Mouse (Mus musculus) mouse trophoblast stem cell (cell line): ENCODE measurements around the gene Abhd10.

Source experiments
- in situ Hi-C, 2 experiments: fragments of 300-500 bp; cut with MseI, MboI; formaldehyde crosslinking; loops; 2 replicates in 1 of 2; 3 replicates in 1 of 2; pipeline ENCODE4 v1.15.1; 2025

The Abhd10 gene

DNA sequence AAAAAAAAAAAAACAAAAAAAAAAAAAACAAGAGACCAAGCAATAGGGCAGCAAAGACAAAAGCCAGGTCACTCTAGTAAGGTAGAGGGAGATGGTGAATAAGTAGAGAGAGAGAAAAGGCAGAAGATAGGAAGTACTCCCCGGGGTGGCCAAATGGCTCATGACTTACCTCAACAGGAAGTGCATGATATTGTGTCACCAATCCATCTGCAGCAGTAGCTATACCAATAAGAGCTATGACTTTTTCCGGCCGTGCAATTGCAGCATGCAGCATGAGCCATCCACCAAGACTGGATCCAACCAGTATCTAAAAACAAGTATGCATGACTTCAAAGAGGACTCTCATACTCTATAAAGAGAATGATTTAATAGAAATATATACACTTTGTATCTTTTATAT lies 6.0 kb downstream of the Abhd10 start:
- in situ Hi-C loops, result no loop called here

DNA sequence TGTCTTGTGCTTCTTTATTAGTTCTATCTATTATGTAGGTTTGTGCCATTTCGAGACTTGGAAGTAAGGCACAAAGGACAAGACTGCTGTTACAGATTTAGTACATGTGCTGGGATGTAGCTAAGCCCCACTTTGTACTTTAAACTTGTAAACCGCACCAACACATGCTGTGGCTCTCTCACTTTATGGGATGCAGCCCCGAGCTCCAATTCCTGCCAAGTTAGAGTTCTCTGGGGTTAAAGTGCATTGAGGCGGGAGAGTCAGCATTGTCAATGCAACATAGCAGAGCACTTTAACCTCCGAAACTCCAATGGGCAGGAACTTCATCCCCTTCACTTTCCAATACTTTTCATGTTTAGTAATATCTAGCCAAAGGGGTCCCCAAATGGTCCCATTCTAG lies 13.6 kb downstream of the Abhd10 start:
- in situ Hi-C loops, result no loop called here

DNA sequence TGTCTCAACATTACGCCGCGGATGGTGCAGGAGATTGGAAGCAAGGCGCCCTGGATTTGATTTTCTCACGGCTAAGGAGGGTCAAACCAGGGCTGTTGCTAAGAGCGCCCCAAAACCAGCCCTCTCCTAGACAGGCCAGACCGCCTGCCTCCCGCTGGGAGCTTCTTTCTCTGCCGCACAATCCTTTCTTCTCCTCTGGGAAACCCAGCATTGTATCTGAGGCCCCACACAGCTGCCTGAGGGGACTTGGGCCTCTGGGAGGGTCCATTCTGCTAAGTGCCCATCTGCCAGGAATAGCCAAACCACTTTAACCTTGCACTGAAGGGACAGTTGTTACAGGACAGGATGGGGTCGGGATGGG lies 18.0 kb downstream of the Abhd10 start:
- in situ Hi-C loops, result no loop called here

DNA sequence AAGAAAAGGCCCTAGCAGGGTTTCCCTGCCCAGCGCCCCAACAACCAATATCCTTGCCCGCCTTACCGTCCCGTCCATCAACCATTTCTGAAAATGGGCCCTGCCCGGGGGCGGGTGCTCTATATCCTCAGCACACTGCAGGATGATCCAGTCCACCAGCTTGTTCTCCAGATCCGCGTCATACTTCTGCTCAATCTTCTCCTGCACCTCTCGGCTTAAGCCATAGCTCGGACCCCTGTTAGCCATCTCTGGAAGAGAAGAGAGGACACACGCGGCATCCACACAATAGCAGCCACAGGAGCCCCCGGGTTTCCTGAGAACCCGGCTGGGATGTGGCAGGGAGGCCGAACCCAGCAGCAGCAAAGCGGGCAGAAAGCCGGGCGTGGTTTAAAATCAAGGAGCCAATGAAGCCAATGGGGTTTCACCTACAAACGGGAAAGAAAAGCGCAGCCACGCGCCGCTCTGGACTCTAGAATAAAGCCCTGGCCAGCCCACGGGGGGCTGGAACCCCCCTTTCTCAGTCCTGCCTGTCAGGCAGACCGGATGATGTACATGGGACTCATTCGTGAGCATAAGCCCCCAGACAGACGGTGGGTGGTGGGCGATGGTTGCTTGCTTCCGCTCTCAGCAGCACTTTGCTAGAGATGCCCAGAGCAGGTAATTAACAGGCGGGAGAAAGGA lies 18.6 kb downstream of the Abhd10 start, which contains the start of gene Tagln3:
Gene Tagln3 (minus strand): TSS at position 548 of the 681 bp plus-strand sequence.
- in situ Hi-C loops, result no loop called here

DNA sequence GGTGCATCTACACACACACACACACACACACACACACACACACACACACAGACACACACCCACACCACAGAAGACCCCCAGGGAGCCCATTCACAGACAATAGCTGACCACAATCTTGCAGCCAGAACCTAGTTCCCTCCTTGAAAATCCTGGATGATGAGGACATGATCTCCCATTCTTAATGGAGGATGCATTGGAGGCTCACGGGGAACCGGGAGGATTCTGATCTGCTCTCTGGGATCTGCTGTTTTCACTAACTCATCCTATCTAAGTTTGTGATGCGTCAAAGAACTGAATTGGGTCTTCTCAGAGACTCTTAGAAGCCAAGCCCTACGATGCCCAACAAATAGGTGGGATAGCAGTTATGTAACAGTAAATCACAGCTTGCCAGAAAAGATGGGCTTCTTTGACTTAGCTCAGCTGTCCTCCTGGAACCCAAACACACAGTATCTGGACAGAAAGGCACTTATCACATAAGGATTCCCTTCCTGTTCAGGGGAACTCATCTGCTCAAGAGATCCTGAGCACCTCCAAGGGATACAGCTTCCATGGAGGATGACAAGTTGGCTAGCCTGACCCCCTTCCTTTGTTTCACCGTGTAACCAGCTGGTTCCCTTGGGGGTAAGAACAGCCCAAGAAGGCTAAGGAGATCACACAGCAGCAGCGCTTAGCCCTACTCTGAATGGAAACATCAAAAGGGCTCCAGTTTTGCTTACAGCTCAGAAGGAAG lies 19.4 kb downstream of the Abhd10 start:
- in situ Hi-C loops, result no loop called here

DNA sequence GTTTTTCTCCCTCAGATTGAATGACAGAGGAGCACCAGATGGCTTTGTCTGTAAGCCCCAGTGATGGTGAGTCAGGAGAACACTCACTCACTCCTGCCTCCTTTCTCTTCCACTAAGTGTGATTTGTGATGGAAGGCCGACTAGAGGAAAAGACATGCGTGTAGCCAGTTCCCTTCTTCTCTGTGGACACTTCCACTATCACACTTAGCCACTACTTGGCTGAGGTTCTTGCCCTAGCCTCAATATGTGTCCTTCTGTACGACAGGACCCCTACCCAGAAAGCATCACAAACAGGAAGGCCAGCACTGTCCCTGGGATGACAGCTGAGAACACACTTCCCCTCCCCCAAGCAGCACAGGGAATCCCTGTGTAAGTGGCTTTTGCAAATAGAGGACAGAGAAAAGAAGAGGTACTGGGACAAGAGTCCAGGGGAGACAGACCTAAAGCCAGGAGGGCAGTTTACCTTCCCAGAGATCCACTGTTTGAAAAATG lies 20.2 kb downstream of the Abhd10 start:
- in situ Hi-C loops, result no loop called here

DNA sequence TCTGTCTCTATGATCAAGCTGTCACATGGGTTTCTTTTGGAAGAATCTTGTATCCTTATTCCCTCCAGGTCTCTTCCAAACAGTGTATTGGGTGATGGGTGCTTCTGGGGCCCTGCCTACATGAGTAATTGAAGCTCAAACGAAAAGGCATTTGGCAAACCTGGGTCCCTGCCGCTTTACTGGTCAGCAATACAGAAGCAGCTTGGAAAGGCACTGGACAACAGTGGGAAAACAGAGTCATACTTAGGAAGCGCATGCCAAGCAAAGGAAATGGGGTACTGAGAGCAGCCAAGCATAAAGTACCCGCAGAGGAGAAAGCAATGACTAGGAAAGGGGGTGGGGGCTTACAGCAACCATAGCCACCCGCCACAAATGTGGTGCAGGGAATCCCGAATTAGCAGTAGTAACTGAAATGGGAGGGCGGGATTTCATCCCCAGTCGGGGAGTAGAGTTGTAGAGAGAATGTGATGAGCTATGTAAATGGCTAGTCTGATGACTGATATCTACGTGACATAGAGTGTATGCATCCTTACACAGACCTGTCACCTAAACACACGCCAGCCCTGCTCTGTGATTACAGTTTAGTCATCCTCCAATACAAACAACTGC lies 22.6 kb downstream of the Abhd10 start:
- in situ Hi-C loops, result no loop called here

DNA sequence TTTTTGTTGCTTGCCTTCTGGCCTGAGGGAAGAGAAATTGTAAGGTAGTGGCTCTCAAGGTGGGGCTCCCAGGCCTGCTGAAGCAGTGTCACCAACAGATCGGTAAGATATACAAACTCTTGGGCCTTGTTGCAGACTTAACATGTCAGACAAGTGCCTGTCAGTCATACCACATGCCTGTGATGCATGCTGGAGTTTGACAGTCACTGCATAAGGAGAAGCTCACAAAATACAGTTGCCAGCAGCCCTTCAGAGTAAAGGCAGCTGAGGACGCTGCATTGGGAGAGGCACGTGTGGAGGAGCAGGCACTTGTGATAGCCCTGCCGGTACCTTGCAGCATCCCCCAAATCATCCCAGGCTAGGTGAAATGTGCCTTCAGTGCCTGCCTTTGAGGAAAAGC lies 24.5 kb downstream of the Abhd10 start:
- in situ Hi-C loops, result no loop called here

DNA sequence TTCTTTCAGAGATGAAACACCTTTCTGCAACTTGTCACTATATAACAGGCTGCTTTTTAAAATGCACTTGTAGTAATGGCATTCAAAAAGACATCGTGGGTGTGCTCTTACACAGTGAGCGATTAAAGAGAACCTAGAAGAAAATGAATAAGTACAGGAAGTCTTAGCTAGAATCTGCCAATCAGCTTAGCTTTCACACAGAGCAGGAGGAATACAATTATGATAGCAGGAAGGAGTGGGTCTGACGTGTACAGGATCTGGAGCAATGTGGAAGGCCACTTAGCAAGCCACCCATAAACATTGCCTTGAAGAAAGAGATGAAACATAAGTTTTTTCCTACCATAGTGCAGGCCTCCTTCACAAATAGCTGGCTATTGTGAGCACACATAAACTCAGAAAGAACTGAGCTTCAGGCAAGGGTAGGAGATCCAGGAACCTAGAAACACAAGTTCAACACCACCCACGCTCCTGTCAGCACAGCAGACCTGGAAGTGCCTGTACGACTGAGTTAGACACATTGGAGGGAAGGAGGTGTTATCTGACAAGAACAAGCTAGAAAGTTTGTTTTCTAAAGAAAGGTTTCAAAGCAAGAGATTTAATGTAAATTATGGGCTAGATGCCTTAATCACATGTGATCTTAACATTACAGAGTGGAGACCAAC lies 28.1 kb downstream of the Abhd10 start:
- in situ Hi-C loops, result no loop called here

DNA sequence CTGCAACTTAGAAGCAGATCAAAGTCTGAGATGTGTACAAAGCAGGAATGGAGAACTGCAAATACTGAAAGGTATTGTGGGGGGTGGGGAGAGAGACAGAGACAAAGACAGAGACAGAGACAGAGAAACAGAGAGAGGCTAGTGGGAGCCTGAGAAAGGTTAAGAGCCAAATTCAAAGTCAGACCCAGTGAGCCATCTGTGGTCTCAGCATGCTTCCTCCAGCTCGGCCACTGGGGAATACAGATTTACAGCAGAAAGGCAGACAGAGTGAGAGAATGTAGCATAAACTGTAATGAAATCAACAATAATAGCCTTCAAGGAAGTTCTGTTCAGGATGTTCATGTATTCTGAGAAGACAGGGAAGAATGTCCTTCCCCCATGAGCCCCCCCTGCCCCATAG lies 28.9 kb downstream of the Abhd10 start:
- in situ Hi-C loops, result no loop called here

DNA sequence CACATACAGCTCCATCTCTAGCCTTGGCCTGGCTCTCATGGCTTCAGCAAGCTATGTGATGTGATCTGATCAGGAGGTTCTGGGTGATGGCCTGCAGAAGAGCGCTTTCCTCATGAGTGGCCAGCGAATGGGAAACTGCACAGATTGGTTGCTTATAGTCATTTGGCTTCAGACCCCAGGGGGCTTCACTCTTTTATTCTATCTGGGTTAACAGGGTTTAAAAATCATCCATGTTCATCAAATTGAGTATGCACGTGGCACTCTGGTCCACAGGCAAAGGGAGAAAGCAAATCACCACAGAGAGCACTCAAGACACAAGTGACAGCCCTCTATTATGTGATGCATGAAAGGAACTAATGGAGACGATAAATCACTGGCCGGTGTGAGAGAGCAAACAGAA lies 29.5 kb downstream of the Abhd10 start:
- in situ Hi-C loops, result no loop called here

DNA sequence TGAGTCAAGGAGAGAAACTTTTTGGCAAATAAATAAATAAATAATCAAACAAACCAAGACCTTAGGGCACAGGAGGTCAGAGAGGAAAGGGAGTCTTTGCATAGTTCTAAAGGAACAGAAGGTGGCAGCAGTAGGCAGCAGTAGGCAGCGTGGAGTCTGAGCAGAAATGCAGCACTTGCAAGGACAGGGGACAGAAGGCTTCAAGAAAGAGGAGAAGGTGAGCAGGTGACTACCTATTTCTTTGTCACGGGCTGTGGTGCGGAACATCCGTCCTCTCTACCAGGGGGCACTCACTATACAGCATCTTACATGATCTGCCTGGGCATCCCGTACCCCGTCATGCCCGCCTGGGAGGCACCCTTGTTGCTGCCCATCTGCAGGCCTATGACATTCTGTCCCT lies 31.5 kb downstream of the Abhd10 start:
- in situ Hi-C loops, result no loop called here

DNA sequence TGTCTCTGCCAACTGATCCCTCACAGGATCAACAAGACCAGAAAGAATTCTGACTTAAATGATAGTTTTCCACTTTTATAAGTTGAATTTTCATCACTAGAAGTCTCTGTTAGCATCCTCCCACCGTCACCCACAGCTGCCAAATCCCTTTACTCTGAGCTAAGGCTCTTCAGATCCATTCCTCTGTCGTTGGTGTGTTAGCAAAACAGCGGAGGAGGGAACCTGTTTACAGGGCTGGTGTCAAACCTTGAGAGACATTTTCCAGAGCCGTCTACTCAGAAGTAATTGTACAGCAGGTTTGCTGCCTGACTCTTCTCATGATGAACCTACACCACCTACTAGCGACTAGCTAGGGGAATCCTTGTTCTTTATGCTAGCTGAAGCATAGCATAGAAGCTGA lies 43.5 kb downstream of the Abhd10 start:
- in situ Hi-C loops, result no loop called here

DNA sequence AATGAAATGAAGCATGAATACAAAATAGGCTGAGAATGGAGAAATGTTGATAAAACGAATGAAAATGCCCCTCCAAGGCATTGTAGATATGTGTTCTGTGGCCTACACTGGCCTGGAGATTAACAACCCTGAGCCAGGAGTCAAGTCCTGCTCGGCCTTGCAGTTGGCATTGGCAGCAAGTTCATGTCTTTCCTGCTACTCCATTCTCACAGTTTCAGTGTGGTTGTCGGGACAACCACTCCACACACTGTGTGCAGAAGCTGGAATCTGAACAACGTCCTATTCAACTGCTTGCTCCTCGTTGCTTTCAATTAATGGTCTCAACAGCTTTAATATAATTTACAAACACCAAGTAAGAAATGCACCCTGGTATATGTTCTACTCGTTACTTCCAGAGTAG lies 44.8 kb downstream of the Abhd10 start:
- in situ Hi-C loops, result no loop called here

DNA sequence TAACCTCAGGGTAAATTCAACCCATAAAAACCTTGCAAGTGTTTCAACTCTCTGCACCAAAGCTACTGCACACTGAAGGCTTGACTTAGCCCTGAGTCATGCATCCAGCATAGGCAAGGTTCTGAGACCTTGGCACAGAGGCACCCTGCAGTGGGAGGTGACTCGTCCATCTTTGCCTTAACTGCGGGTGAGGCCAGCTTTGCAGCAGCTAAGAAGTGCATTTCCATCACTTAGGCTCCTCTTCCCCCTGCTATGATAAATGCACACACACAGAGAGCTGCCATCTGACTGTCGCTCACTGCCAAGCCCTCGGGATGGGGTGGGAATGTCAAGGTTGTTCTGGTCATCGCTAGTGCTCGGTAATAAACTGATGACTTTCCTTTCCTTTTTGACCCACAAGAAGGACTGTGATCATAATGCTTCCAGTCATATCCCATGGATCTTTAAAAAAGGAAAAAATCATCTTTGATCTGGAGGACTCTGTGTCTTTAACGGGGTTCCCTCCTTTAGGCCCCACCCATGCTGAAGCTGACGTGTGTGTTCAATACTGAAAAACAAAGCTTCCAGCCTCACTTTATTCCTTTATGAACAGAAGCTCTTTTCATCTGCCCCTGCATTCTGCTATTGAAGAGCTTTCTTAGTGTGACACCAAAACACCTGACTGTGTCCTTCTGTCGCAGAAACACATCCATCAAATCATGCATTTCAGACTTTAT lies 47.2 kb downstream of the Abhd10 start:
- in situ Hi-C loops, result no loop called here

DNA sequence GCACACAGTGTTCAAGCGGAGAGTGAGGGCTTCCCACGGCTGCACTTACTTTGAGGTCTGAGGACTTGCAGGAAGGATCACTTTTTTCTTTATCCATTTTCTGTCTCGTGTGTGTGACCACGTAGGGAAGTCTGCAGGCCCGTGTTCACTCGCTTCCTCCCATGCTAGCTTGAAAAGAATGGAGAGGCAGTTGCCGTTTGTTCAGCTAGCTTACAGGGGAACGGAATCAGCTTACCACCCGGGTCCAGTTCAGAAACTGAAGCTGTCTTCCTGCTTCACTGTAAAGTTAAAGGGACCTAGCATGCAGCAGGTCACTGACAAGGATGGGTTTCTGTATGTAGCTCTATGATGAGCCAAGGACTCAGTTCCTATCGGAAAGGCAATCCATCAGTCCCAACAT lies 49.2 kb downstream of the Abhd10 start, which contains the start of gene Tmprss7:
Gene Tmprss7 (minus strand): TSS at position 101 of the 400 bp plus-strand sequence.
- in situ Hi-C loops, result no loop called here

DNA sequence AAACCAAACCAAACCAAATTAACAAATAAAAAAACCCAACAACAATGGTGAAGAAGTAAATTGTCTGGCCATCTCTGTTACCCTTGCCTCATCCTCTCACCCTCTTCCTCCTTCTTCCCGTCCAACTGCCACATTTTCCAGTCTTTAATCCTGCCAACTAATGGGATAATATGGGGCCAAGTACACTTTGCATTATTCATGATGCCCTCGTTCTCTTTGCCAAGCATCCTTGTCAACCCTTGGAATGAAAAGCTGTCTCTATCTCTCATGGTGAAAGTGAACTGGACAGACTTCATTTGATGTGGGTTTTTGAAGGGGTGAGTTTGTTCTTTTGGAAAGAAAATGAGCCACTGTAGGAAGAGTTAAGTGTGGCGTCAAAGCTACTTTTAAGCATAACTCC lies 49.9 kb downstream of the Abhd10 start:
- in situ Hi-C loops, result no loop called here

DNA sequence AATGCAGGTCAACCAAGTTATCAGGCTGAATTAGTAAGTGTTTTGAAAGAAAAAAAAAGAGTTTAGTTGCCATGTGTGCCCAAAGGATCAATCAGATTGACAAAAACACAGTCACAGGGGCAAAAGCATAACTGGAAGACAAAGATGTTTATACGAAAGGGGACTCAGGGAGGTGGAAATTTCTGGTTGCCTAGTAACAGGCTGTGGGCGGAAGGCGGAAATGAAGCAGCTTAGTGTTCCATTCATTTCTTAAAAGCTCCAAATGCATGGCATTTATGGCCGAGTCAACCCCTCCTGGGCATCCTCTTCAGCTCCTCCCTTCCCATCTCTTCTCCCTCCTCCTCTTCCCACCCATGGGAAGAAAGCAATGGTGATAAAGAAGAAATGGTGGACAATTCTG lies 52.6 kb downstream of the Abhd10 start:
- in situ Hi-C loops, result no loop called here

DNA sequence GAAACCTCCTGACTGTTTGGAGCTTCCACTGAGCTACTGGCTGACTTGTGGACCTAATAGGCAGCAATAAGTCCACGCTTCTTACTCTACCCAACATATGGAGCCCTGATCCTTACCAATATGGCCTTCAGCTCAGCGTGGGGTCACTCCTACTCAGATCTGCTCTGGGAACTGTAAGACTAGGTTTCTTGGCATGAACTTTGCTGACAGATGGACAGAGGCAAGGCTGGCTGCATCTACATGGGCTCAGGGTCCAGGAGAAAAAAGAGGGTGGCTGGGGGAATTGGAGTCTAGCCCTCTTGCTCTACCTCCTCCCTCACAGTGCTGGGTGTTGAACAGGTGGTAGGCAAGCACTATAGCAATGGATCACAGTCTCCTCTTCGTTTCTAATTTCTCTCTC lies 55.9 kb downstream of the Abhd10 start:
- in situ Hi-C loops, result no loop called here

DNA sequence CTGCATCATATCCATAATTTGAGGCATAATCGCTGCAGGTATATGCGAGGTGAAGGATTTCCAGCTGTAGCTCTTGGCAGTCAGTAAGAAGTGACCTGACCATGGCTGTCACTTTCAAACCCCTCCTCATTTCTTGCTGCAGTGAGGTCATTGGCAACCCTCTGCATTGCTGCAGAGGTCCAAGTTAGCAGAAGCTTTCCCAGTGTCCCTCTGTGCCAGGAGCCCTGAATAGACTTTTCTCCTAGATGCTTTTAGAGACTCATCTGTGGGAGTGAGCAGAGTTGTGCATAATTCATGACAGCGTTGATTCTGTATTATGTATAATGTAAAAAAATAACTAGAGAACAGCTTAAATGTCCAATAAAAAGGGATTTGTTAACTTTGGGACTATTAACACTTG lies 57.5 kb downstream of the Abhd10 start:
- in situ Hi-C loops, result no loop called here

DNA sequence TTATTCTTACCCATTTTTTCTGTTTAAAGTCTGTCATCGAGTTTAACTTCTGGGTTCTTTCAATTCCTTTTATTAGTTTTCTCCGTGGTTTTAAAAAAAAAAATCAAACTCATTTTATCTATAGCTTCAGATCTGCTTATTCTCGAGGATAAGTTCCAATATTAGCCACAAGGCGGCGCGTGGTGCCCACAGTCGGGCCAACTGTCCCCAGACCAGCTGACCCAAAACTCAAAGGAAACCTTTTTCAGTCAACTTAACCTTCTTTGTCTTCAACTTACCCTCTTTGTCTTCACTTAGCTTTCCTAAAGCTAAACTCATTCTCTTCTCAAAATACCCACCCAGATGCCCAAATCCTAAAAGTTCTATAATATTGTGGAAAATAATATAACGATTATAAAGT lies 57.9 kb downstream of the Abhd10 start:
- in situ Hi-C loops, result no loop called here
